Mouse (Mus musculus) G1E (cell line): ENCODE results near the gene Slc5a1. TPM values are rescaled to one million over a fixed set of nuclear protein-coding genes. Genes with fewer than 3 reads are reported as not detected.

Experiments used
- ATAC-seq: 2 replicates; pipeline ENCODE4 v1.8.0; 2016; ENCODE audit warnings: mild to moderate bottlenecking; ENCODE audit not compliant: insufficient number of reproducible peaks, poor library complexity, low FRiP score, severe bottlenecking; ENCODE audit errors: extremely low read depth
- DNase-seq: peaks from one replicate; pipeline ENCODE4 v3.0.0; 2012; ENCODE audit warnings: low spot score
- H3K27me3 ChIP-seq: 2 replicates; pipeline ENCODE4 v1.6.1; 2012; ENCODE audit warnings: mild to moderate bottlenecking, low read length, inconsistent platforms; ENCODE audit not compliant: insufficient read depth
- H3K36me3 ChIP-seq: replicated peaks from 2 replicates; pipeline ENCODE3; 2012; ENCODE audit warnings: mild to moderate bottlenecking, inconsistent platforms
- H3K4me1 ChIP-seq: 2 replicates; pipeline ENCODE4 v1.6.1; 2012; ENCODE audit warnings: low read depth, low read length, inconsistent platforms, mixed read lengths; ENCODE audit not compliant: insufficient read depth
- H3K4me3 ChIP-seq: 2 replicates; pipeline ENCODE4 v1.5.1; 2012; ENCODE audit warnings: low read depth, mild to moderate bottlenecking, inconsistent platforms, low read length, moderate library complexity, mixed read lengths
- H3K9me3 ChIP-seq: replicated peaks from 2 replicates; pipeline ENCODE4 v1.6.1; 2012; ENCODE audit warnings: inconsistent platforms
- CTCF ChIP-seq: IDR thresholded peaks from 2 replicates; pipeline ENCODE4 v1.5.1; 2012; ENCODE audit warnings: low read depth, low read length, inconsistent platforms, mixed read lengths
- GATA1 ChIP-seq: IDR thresholded peaks from 2 replicates; pipeline ENCODE4 v1.6.1; 2012; ENCODE audit warnings: borderline replicate concordance, low read length, inconsistent platforms, mixed read lengths
- GATA2 ChIP-seq: IDR thresholded peaks from 2 replicates; pipeline ENCODE4 v1.6.1; 2012; ENCODE audit warnings: low read depth, low read length, inconsistent platforms, borderline replicate concordance
- POLR2AphosphoS5 ChIP-seq: IDR thresholded peaks from 2 replicates; pipeline ENCODE4 v1.6.1; 2012; ENCODE audit warnings: low read depth, low read length, inconsistent platforms; ENCODE audit not compliant: insufficient replicate concordance
- TAL1 ChIP-seq: conservative IDR thresholded peaks from 2 replicates; pipeline ENCODE4 v1.6.1; 2012; ENCODE audit warnings: low read depth, low read length, inconsistent platforms, mixed read lengths
- polyA plus RNA-seq: library from polyadenylated mRNA; stranded (reverse); fragments of >175 nt; gene quantifications from 2 replicates; pipeline ENCODE4 v1.2.3, GENCODE M21; 2012
- total RNA-seq, 2 experiments: library from RNA; stranded (forward) in 1 of 2; stranded (reverse) in 1 of 2; fragments of 200-1000 nt in 1 of 2; fragments of >200 nt in 1 of 2; fragmentation: Nextera tagmentation in 1 of 2; gene quantifications; 2 replicates each; pipeline ENCODE4 v1.2.3; 2014 to 2017

Gene Slc5a1
- total and polyA plus RNA-seq, 3 experiments = 0.05 TPM; not detected in 2

DNA sequence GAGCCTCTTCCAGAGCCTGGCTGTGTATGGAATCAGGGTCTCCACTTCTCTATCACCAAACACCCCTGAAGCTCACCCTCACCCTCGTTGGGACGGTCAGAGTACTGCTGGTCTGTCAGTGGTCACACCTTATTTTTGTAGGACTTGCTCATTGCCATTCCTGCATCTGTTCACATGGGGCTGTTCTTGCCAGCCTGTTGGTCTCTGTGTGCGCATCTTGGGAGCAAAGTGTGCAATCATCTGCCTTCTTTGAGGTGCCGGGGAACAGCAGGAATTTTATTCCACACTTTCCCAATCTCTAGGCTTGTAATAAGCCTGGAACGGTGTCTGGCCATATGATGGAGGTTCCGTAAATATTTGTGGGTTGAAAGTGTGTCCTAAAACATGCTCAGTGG is 99.1 kb downstream of the Slc5a1 start:
- TF ChIP-seq TAL1 (no peak), POLR2AphosphoS5 (no peak), CTCF (no peak), GATA2 (no peak), GATA1 (no peak)
- DNase-seq = no peak
- Histone ChIP-seq H3K36me3 (no peaks in the 10 kb centered on the region), H3K4me3 (peak overlapping the region; percentile 62; the same call in 1 of the 2 replicates), H3K4me1 (peaks cover 66% of the 10 kb centered on the region), H3K9me3 (no peaks in the 10 kb centered on the region), H3K27me3 (no peaks in the 10 kb centered on the region; the same call in 1 of the 2 replicates)
- no peak for ATAC-seq

DNA sequence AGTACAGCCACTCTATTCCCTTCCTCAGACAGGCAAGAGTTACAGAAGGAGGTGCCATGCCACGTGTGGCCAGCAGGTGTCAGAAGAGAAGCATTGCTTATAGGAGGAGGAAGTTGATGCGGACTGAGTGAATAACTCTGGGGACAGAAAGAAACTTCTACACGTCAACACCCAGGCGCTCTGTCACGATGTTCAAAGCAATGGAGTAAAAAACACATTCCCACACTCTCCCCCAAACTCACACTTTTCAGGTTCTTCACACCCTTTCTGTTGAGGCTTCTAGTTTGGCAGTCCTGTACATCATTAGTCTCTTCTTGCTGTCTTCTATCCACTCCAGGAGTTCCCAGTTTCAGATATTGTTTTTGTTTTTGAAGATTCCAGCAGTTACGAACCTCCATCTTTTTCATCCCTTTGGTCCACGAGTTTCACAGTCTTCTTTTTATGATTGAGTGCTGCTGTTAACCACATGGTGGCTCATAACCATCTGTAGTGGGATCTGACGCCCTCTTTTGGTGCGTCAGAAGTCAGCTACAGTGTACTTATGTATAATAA is 99.7 kb downstream of the Slc5a1 start:
- DNase-seq (peak; percentile 57), ATAC-seq (peak; percentile 22; the same call in 1 of the 2 replicates)
- Histone ChIP-seq H3K4me3 (peak overlapping the region; percentile 1; the same call in 1 of the 2 replicates), H3K27me3 (no peaks in the 10 kb centered on the region; the same call in 1 of the 2 replicates), H3K36me3 (no peaks in the 10 kb centered on the region), H3K4me1 (peaks cover 70% of the 10 kb centered on the region), H3K9me3 (no peaks in the 10 kb centered on the region)
- TF ChIP-seq CTCF (peak; percentile 97), GATA2 (no peak), TAL1 (no peak)

DNA sequence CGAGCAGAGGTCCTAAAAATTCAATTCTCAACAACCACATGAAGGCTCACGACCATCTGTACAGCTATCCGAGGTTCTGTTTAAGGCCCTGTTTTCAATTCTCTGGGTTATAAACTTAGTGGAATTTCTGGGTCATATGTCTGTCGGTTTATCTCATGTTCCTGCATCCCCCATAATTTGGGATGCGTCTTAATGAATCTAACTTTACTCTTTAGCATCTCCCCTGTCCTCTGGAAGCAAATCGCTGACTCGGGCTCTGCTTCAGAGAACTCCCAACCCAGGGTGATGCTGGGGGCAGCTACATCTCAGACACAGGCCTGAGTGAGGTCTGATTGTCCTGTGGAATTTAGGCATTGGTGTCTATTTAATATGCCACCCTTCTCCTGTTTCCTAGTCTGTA is 100.3 kb downstream of the Slc5a1 start:
- Histone ChIP-seq H3K9me3 (no peaks in the 10 kb centered on the region), H3K36me3 (no peaks in the 10 kb centered on the region), H3K4me1 (peaks cover 75% of the 10 kb centered on the region), H3K4me3 (no peak overlapping the region), H3K27me3 (peaks cover 3% of the 10 kb centered on the region)
- DNase-seq = no peak
- TF ChIP-seq CTCF (no peak), TAL1 (no peak), POLR2AphosphoS5 (no peak), GATA2 (no peak), GATA1 (no peak)
- no peak for ATAC-seq

DNA sequence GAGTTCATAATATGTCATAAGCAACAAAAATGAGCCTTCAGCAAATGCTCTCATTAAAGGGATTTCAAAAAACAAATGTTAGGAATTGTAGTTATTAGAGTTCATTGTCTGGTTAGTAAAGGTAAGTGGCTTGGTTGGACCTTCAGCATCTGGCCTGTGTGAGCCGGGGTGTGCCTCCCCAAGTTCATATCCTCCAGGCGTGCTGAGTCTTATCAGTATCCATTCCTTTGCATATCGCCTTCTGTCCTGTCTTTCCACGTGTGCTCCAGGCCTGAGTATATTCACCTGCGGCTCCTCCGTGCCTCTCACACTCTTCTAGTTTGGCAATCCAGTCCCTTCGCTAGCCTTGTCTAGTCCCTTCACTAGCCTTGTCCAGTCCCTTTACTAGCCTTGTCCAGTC is 102.3 kb downstream of the Slc5a1 start:
- Histone ChIP-seq H3K36me3 (no peaks in the 10 kb centered on the region), H3K4me1 (peaks cover 68% of the 10 kb centered on the region), H3K4me3 (no peak overlapping the region), H3K9me3 (no peaks in the 10 kb centered on the region), H3K27me3 (peaks cover 3% of the 10 kb centered on the region)
- no peak for DNase-seq
- no peak for ATAC-seq
- no peak for TF ChIP-seq TAL1
- no peak for TF ChIP-seq POLR2AphosphoS5
- TF ChIP-seq GATA2 = no peak
- TF ChIP-seq GATA1 = no peak
- TF ChIP-seq CTCF = no peak

DNA sequence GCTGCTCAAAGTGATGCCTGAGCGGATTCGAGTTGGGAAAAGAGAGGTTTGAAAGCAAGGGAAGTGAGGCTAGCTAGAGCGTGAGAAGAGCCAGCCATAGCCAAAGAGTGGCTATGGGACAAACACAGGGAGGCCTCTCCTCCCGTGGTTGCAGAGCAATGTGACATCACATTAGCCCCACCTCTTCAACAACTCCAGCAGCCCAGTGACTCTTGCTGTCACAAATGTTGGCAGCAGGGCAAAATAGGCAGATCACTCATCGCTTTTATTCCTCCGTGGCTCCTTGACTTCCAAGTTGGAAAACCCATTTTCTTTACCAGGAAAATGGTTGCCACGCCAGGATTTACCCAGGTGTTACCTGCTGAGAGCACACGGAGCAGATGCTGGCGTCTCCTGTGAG is 103.1 kb downstream of the Slc5a1 start:
- ATAC-seq (no peak), DNase-seq (no peak)
- Histone ChIP-seq H3K4me3 (no peak overlapping the region), H3K9me3 (no peaks in the 10 kb centered on the region), H3K4me1 (peaks cover 63% of the 10 kb centered on the region), H3K36me3 (no peaks in the 10 kb centered on the region), H3K27me3 (peaks cover 3% of the 10 kb centered on the region)
- TF ChIP-seq TAL1 = no peak
- TF ChIP-seq GATA2 = no peak
- no peak for TF ChIP-seq CTCF
- no peak for TF ChIP-seq POLR2AphosphoS5
- TF ChIP-seq GATA1 = no peak

DNA sequence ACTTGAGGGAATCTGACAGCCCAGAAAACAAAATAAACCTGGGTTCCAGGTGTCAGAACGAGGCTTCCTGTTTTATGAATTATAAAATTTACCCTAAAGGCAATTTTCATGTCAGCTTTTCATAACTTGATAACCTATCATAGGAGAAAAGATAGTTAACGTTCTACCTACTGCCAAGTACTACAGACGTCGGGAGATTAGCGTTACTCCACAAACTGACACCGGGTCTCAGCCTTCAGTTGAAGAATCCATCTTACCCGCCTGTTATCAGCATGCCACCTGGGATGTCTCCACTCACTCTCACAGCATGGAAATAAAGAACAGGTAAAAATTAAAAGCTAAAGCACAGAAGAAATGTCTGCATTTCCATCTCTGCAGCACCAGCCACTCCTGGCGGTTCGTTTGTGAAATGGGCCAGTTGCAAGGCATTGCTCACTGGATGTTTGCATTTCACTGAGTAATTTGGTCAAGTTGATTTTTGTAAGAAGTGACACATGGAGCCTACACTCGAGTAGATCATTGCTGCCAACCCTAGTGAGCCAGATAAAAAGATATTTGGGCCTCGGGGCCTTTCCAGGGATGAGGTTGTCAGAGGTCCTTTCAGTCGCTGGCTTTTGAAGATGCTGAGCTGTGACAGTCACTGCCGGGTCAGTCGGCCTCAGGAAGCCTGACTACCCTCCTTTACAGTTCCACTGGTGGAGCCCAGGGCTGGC is 104.7 kb downstream of the Slc5a1 start:
- no peak for ATAC-seq
- TF ChIP-seq GATA2 = no peak
- no peak for TF ChIP-seq POLR2AphosphoS5
- no peak for TF ChIP-seq TAL1
- no peak for TF ChIP-seq GATA1
- TF ChIP-seq CTCF = no peak
- Histone ChIP-seq H3K4me3 (no peak overlapping the region), H3K4me1 (peaks cover 50% of the 10 kb centered on the region), H3K9me3 (no peaks in the 10 kb centered on the region), H3K27me3 (peaks cover 3% of the 10 kb centered on the region), H3K36me3 (no peaks in the 10 kb centered on the region)
- DNase-seq = no peak
